Mouse (Mus musculus): Measurements from ENCODE around the gene Cdc42. TPM values are rescaled to one million over a fixed set of nuclear protein-coding genes. Genes with fewer than 3 reads are reported as not detected.

Gene Cdc42
- polyA plus RNA-seq (2012; fragmentation: generic; extraction: Trizol), result 298 TPM

GRCm38 (mm10) chr4:137357517-137358254 lies at the start of gene Cdc42:
Gene Cdc42 (minus strand): TSS chr4:137357720.
- TF ChIP-seq MAX (IDR thresholded peaks at IDR 0.05; ENCODE audit: low read depth) (no peak), POLR2A (IDR thresholded peaks at IDR 0.05; ENCODE audit: insufficient read length, low read depth) (peak; percentile 95), SRF (IDR thresholded peaks at IDR 0.05; ENCODE audit: control insufficient read depth, insufficient read length, low read depth) (peak; percentile 57), MYOD1 (IDR thresholded peaks at IDR 0.05; ENCODE audit: control insufficient read depth in 1 of 3, insufficient read length in 2 of 3, low read depth in 2 of 3) (no peak), CEBPB (IDR thresholded peaks at IDR 0.05; ENCODE audit: insufficient read depth, poor library complexity, severe bottlenecking) (no peak), TCF12 (IDR thresholded peaks at IDR 0.05; ENCODE audit: insufficient read depth, poor library complexity, severe bottlenecking) (no peak), TCF3 (IDR thresholded peaks at IDR 0.05; ENCODE audit: insufficient read length, low read depth) (no peak), MYOG (IDR thresholded peaks at IDR 0.05; ENCODE audit: control insufficient read depth in 1 of 3, insufficient read depth in 1 of 3, insufficient read length in 2 of 3, low read depth in 2 of 3) (peak in 2 of 3 experiments; percentile 21 to 43), E2F4 (IDR thresholded peaks at IDR 0.05; ENCODE audit: insufficient read depth) (no peak), REST (IDR thresholded peaks at IDR 0.05; ENCODE audit: insufficient read depth, insufficient read length) (peak; percentile 30), POLR2AphosphoS2 (IDR thresholded peaks at IDR 0.05; ENCODE audit: insufficient read length, low read depth) (peak; percentile 96), USF1 (IDR thresholded peaks at IDR 0.05; ENCODE audit: low read depth) (no peak)

GRCm38 (mm10) chr4:137405571-137405970 lies 48.1 kb upstream of the Cdc42 start:
- no peak overlapping the region for H3K4me3 ChIP-seq
- H3K27me3 ChIP-seq (ENCODE audit: control insufficient read depth, insufficient read depth, insufficient read length), result peaks cover 4% of the 10 kb centered on the region
- H3K79me2 ChIP-seq (ENCODE audit: control insufficient read depth, insufficient read depth), result no peaks in the 10 kb centered on the region
- H3ac ChIP-seq (ENCODE audit: control insufficient read depth, insufficient read length), result no peak overlapping the region
- no peak overlapping the region for H3K4me2 ChIP-seq (ENCODE audit: low read depth)
- no peaks in the 10 kb centered on the region for H3K36me3 ChIP-seq (ENCODE audit: control insufficient read depth, insufficient read depth)
- TF ChIP-seq TCF3 (IDR thresholded peaks at IDR 0.05; ENCODE audit: insufficient read length, low read depth) (no peak), POLR2A (IDR thresholded peaks at IDR 0.05; ENCODE audit: insufficient read length, low read depth) (no peak), POLR2AphosphoS2 (IDR thresholded peaks at IDR 0.05; ENCODE audit: insufficient read length, low read depth) (no peak), USF1 (IDR thresholded peaks at IDR 0.05; ENCODE audit: low read depth) (no peak), MAX (IDR thresholded peaks at IDR 0.05; ENCODE audit: low read depth) (no peak), E2F4 (IDR thresholded peaks at IDR 0.05; ENCODE audit: insufficient read depth) (no peak), REST (IDR thresholded peaks at IDR 0.05; ENCODE audit: insufficient read depth, insufficient read length) (no peak), TCF12 (IDR thresholded peaks at IDR 0.05; ENCODE audit: insufficient read depth, poor library complexity, severe bottlenecking) (no peak), MYOG (IDR thresholded peaks at IDR 0.05; ENCODE audit: control insufficient read depth in 1 of 3, insufficient read depth in 1 of 3, insufficient read length in 2 of 3, low read depth in 2 of 3) (no peak), SRF (IDR thresholded peaks at IDR 0.05; ENCODE audit: control insufficient read depth, insufficient read length, low read depth) (no peak), MYOD1 (IDR thresholded peaks at IDR 0.05; ENCODE audit: control insufficient read depth in 1 of 3, insufficient read length in 2 of 3, low read depth in 2 of 3) (no peak), CEBPB (IDR thresholded peaks at IDR 0.05; ENCODE audit: insufficient read depth, poor library complexity, severe bottlenecking) (no peak)

More at GRCm38 (mm10) chr4:137357517-137358254, at the start of gene Cdc42:
- peak within 1 kb of the TSS; percentile 100 for H3ac ChIP-seq (ENCODE audit: control insufficient read depth, insufficient read length)
- H3K79me2 ChIP-seq (ENCODE audit: control insufficient read depth, insufficient read depth), result peaks cover 42% of the 10 kb centered on the region
- H3K4me3 ChIP-seq, result peak within 1 kb of the TSS; percentile 71
- peak within 1 kb of the TSS; percentile 87 for H3K4me2 ChIP-seq (ENCODE audit: low read depth)
- peaks cover 7% of the 10 kb centered on the region for H3K36me3 ChIP-seq (ENCODE audit: control insufficient read depth, insufficient read depth)
- H3K27me3 ChIP-seq (ENCODE audit: control insufficient read depth, insufficient read depth, insufficient read length), result no peaks in the 10 kb centered on the region

- Histone ChIP-seq H3K27me3 (ENCODE audit: control insufficient read depth, insufficient read depth, insufficient read length) (no peaks in the 10 kb centered on the region), H3K36me3 (ENCODE audit: control insufficient read depth, insufficient read depth) (no peaks in the 10 kb centered on the region), H3K79me2 (ENCODE audit: control insufficient read depth, insufficient read depth) (no peaks in the 10 kb centered on the region), H3K4me3 (no peak overlapping the region), H3K4me2 (ENCODE audit: low read depth) (peak overlapping the region; percentile 32), H3ac (ENCODE audit: control insufficient read depth, insufficient read length) (no peak overlapping the region)
- peak in 1 of 3 experiments; percentile 63 for TF ChIP-seq MYOG (IDR thresholded peaks at IDR 0.05; ENCODE audit: control insufficient read depth in 1 of 3, insufficient read depth in 1 of 3, insufficient read length in 2 of 3, low read depth in 2 of 3)
- TF ChIP-seq USF1 (IDR thresholded peaks at IDR 0.05; ENCODE audit: low read depth), result no peak
- no peak for TF ChIP-seq POLR2A (IDR thresholded peaks at IDR 0.05; ENCODE audit: insufficient read length, low read depth)
- TF ChIP-seq MYOD1 (IDR thresholded peaks at IDR 0.05; ENCODE audit: control insufficient read depth in 1 of 3, insufficient read length in 2 of 3, low read depth in 2 of 3), result peak in 2 of 3 experiments; percentile 25 to 70
- peak; percentile 21 for TF ChIP-seq TCF3 (IDR thresholded peaks at IDR 0.05; ENCODE audit: insufficient read length, low read depth)
These were observed 39.4 kb upstream of the Cdc42 start for GRCm38 (mm10) chr4:137396641-137397525.

GRCm38 (mm10) chr4:137393378-137394135 lies 36.0 kb upstream of the Cdc42 start:
- no peak overlapping the region for H3ac ChIP-seq (ENCODE audit: control insufficient read depth, insufficient read length)
- H3K36me3 ChIP-seq (ENCODE audit: control insufficient read depth, insufficient read depth), result no peaks in the 10 kb centered on the region
- no peak for TF ChIP-seq POLR2A (IDR thresholded peaks at IDR 0.05; ENCODE audit: insufficient read length, low read depth)
- TF ChIP-seq CEBPB (IDR thresholded peaks at IDR 0.05; ENCODE audit: insufficient read depth, poor library complexity, severe bottlenecking), result no peak
- no peak for TF ChIP-seq MYOG (IDR thresholded peaks at IDR 0.05; ENCODE audit: control insufficient read depth in 1 of 3, insufficient read depth in 1 of 3, insufficient read length in 2 of 3, low read depth in 2 of 3)
- TF ChIP-seq USF1 (IDR thresholded peaks at IDR 0.05; ENCODE audit: low read depth), result no peak
- TF ChIP-seq POLR2AphosphoS2 (IDR thresholded peaks at IDR 0.05; ENCODE audit: insufficient read length, low read depth), result no peak
- no peak for TF ChIP-seq E2F4 (IDR thresholded peaks at IDR 0.05; ENCODE audit: insufficient read depth)
- TF ChIP-seq TCF3 (IDR thresholded peaks at IDR 0.05; ENCODE audit: insufficient read length, low read depth), result no peak
- no peak for TF ChIP-seq MAX (IDR thresholded peaks at IDR 0.05; ENCODE audit: low read depth)
- no peak for TF ChIP-seq REST (IDR thresholded peaks at IDR 0.05; ENCODE audit: insufficient read depth, insufficient read length)
- TF ChIP-seq SRF (IDR thresholded peaks at IDR 0.05; ENCODE audit: control insufficient read depth, insufficient read length, low read depth), result no peak
- TF ChIP-seq MYOD1 (IDR thresholded peaks at IDR 0.05; ENCODE audit: control insufficient read depth in 1 of 3, insufficient read length in 2 of 3, low read depth in 2 of 3), result no peak
- TF ChIP-seq TCF12 (IDR thresholded peaks at IDR 0.05; ENCODE audit: insufficient read depth, poor library complexity, severe bottlenecking), result no peak
- H3K79me2 ChIP-seq (ENCODE audit: control insufficient read depth, insufficient read depth), result no peaks in the 10 kb centered on the region
- H3K4me2 ChIP-seq (ENCODE audit: low read depth), result no peak overlapping the region
- H3K4me3 ChIP-seq, result no peak overlapping the region
- no peaks in the 10 kb centered on the region for H3K27me3 ChIP-seq (ENCODE audit: control insufficient read depth, insufficient read depth, insufficient read length)
